Mouse (Mus musculus) lung, postnatal 0 days (tissue): ENCODE measurements around the gene Gm11084.

Experiments used
- CTCF ChIP-seq: IDR thresholded peaks from 2 replicates; pipeline ENCODE4 v1.5.1; 2016; ENCODE audit warnings: antibody characterized with exemption, mild to moderate bottlenecking
- EP300 ChIP-seq: IDR thresholded peaks from 2 replicates; pipeline ENCODE4 v1.6.1; 2016; ENCODE audit warnings: antibody characterized with exemption, mild to moderate bottlenecking, control low read depth

- TF ChIP-seq CTCF, result no peak
- TF ChIP-seq EP300, result no peak
Measured at GRCm38 (mm10) chr2:73021046-73021445, 34.5 kb upstream of the Gm11084 start.
